Mouse (Mus musculus) midbrain, embryonic 11.5 days (tissue): ENCODE measurements around the gene Mipol1. TPM values are rescaled to one million over a fixed set of nuclear protein-coding genes. Genes with fewer than 3 reads are reported as not detected.
A peak's percentile ranks its signal among the peaks of the same experiment; 100 is the strongest.

Experiments
- ATAC-seq: fragments of 200-750 bp; cut with Nextera tagmentation; 2 replicates; pipeline ENCODE4 v1.8.0; 2017; ENCODE audit warnings: moderate TSS enrichment, moderate library complexity; ENCODE audit not compliant: low FRiP score
- DNase-seq: peaks from one replicate; pipeline ENCODE4 v3.0.0; 2015; ENCODE audit warnings: low spot score; ENCODE audit errors: missing footprints
- H3K27ac ChIP-seq: fragments of 300-500 bp; sonication (generic); 2 replicates; pipeline ENCODE4 v1.5.1; 2014; ENCODE audit warnings: low read depth, low read length
- H3K27me3 ChIP-seq: fragments of 300-500 bp; sonication (generic); 2 replicates; pipeline ENCODE4 v1.6.1; 2014; ENCODE audit warnings: mild to moderate bottlenecking, low read length, moderate library complexity, mixed read lengths; ENCODE audit not compliant: control insufficient read depth, insufficient read depth
- H3K36me3 ChIP-seq: fragments of 300-500 bp; sonication (generic); 2 replicates; pipeline ENCODE4 v1.6.1; 2014; ENCODE audit warnings: mild to moderate bottlenecking, low read length, moderate library complexity, mixed read lengths; ENCODE audit not compliant: control insufficient read depth, insufficient read depth
- H3K4me1 ChIP-seq: fragments of 300-500 bp; sonication (generic); 2 replicates; pipeline ENCODE4 v1.6.1; 2014; ENCODE audit warnings: low read length; ENCODE audit not compliant: control insufficient read depth, insufficient read depth
- H3K4me2 ChIP-seq: fragments of 300-500 bp; sonication (generic); 2 replicates; pipeline ENCODE4 v1.6.1; 2014; ENCODE audit warnings: mild to moderate bottlenecking, moderate library complexity
- H3K4me3 ChIP-seq: fragments of 300-500 bp; sonication (generic); 2 replicates; pipeline ENCODE4 v1.5.1; 2014; ENCODE audit warnings: low read depth, low read length
- H3K9ac ChIP-seq: fragments of 300-500 bp; sonication (generic); 2 replicates; pipeline ENCODE4 v1.6.1; 2014; ENCODE audit warnings: low read length
- H3K9me3 ChIP-seq: fragments of 300-500 bp; sonication (generic); 2 replicates; pipeline ENCODE4 v1.6.1; 2016; ENCODE audit warnings: low read length; ENCODE audit not compliant: control insufficient read depth
- WGBS: fragments of 180-500 bp; shearing (Covaris S2); extraction: QIAGEN DNeasy Blood & Tissue Kit; methylation state at CpG from one replicate; pipeline ENCODE4 v1.1.7; 2014; 5-methylcytosine and 5-hydroxymethylcytosine counted together
- polyA plus RNA-seq: library from polyadenylated mRNA; unstranded; fragments of >200 nt; fragmentation: Nextera tagmentation; extraction: Ambion mirVana; gene quantifications from 2 replicates; pipeline ENCODE4 v1.2.1, GENCODE M21; 2014

Gene Mipol1
- polyA plus RNA-seq, 1 experiment from 2014 or later, result 9.5 TPM

- Histone ChIP-seq H3K27me3 (peaks cover 72% of the 10 kb centered on the region), H3K4me3 (peak overlapping the region; percentile 11; the same call in 1 of the 2 replicates), H3K36me3 (no peaks in the 10 kb centered on the region), H3K4me1 (peaks cover 22% of the 10 kb centered on the region), H3K4me2 (peak overlapping the region; percentile 15; the same call in 1 of the 2 replicates), H3K27ac (peak overlapping the region; percentile 37), H3K9me3 (no peaks in the 10 kb centered on the region), H3K9ac (peak overlapping the region; percentile 54; the same call in 1 of the 2 replicates)
- DNase-seq (peak; percentile 93), ATAC-seq (no peak)
- 2% methylated on average over 11 of the region's 11 CpGs for WGBS
Measured at GRCm38 (mm10) chr12:57536909-57537670, 306.9 kb downstream of the Mipol1 start.

- Histone ChIP-seq H3K9me3 (no peaks in the 10 kb centered on the region), H3K4me2 (peak overlapping the region; percentile 68), H3K4me1 (peaks cover 24% of the 10 kb centered on the region), H3K27ac (peak overlapping the region; percentile 86), H3K4me3 (peak overlapping the region; percentile 36), H3K9ac (peak overlapping the region; percentile 70), H3K36me3 (no peaks in the 10 kb centered on the region), H3K27me3 (peaks cover 72% of the 10 kb centered on the region)
- under 1% methylated on average over 21 of the region's 21 CpGs for WGBS
- ATAC-seq (no peak), DNase-seq (peak; percentile 93)
Measured at GRCm38 (mm10) chr12:57537791-57538587, 307.8 kb downstream of the Mipol1 start.

- H3K27me3 ChIP-seq, result peaks cover 72% of the 10 kb centered on the region
- no peaks in the 10 kb centered on the region for H3K36me3 ChIP-seq
- peak overlapping the region; percentile 86 for H3K27ac ChIP-seq
- under 1% methylated on average over 62 of the region's 63 CpGs for WGBS
- no peaks in the 10 kb centered on the region for H3K9me3 ChIP-seq
- DNase-seq, result peak; percentile 97
- peaks cover 24% of the 10 kb centered on the region for H3K4me1 ChIP-seq
- peak overlapping the region; percentile 68 for H3K4me2 ChIP-seq
- ATAC-seq, result peak; percentile 43
- peak overlapping the region; percentile 36 for H3K4me3 ChIP-seq
- peak overlapping the region; percentile 70 for H3K9ac ChIP-seq
Measured at GRCm38 (mm10) chr12:57538588-57539550, 308.6 kb downstream of the Mipol1 start.

GRCm38 (mm10) chr12:57539551-57539985 lies 309.3 kb downstream of the Mipol1 start:
- H3K27ac ChIP-seq, result peak overlapping the region; percentile 86

GRCm38 (mm10) chr12:57541118-57541517 lies 310.9 kb downstream of the Mipol1 start:
- 8% methylated on average over 6 of the region's 6 CpGs for WGBS
- Histone ChIP-seq H3K4me2 (peak overlapping the region; percentile 41), H3K9me3 (no peaks in the 10 kb centered on the region), H3K27ac (no peak overlapping the region), H3K9ac (peak overlapping the region; percentile 61; the same call in 1 of the 2 replicates), H3K4me1 (peaks cover 13% of the 10 kb centered on the region), H3K4me3 (peak overlapping the region; percentile 59), H3K36me3 (no peaks in the 10 kb centered on the region), H3K27me3 (peaks cover 68% of the 10 kb centered on the region)
- ATAC-seq (no peak), DNase-seq (peak; percentile 96)

More at GRCm38 (mm10) chr12:57539551-57539985, 309.3 kb downstream of the Mipol1 start:
- H3K9ac ChIP-seq, result peak overlapping the region; percentile 70
- no peaks in the 10 kb centered on the region for H3K36me3 ChIP-seq
- ATAC-seq (no peak), DNase-seq (peak; percentile 96)
- peaks cover 70% of the 10 kb centered on the region for H3K27me3 ChIP-seq
- H3K4me2 ChIP-seq, result peak overlapping the region; percentile 68
- H3K9me3 ChIP-seq, result no peaks in the 10 kb centered on the region
- H3K4me3 ChIP-seq, result peak overlapping the region; percentile 36
- peaks cover 19% of the 10 kb centered on the region for H3K4me1 ChIP-seq
- WGBS, result 0% methylated on average over 10 of the region's 10 CpGs

GRCm38 (mm10) chr12:57541931-57542745 lies 311.9 kb downstream of the Mipol1 start:
- Histone ChIP-seq H3K9ac (peak overlapping the region; percentile 61), H3K27ac (peak overlapping the region; percentile 56), H3K4me3 (peak overlapping the region; percentile 59), H3K27me3 (peaks cover 68% of the 10 kb centered on the region), H3K4me2 (peak overlapping the region; percentile 41), H3K36me3 (no peaks in the 10 kb centered on the region), H3K4me1 (peaks cover 14% of the 10 kb centered on the region), H3K9me3 (no peaks in the 10 kb centered on the region)
- peak; percentile 23; the same call in 1 of the 2 replicates for ATAC-seq
- 1% methylated on average over 46 of the region's 46 CpGs for WGBS
- peak; percentile 96 for DNase-seq

- ATAC-seq (no peak), DNase-seq (peak; percentile 97)
- Histone ChIP-seq H3K9me3 (no peaks in the 10 kb centered on the region), H3K4me3 (peak overlapping the region; percentile 59), H3K27me3 (peaks cover 73% of the 10 kb centered on the region), H3K36me3 (no peaks in the 10 kb centered on the region), H3K4me2 (peak overlapping the region; percentile 41), H3K9ac (peak overlapping the region; percentile 61), H3K27ac (peak overlapping the region; percentile 56), H3K4me1 (peaks cover 14% of the 10 kb centered on the region)
- WGBS, result 1% methylated on average over 63 of the region's 63 CpGs
Measured at GRCm38 (mm10) chr12:57542746-57543626, 312.8 kb downstream of the Mipol1 start.
